Mouse (Mus musculus): ENCODE measurements at regions not wholly inside any gene's neighbourhood (a gene's known extent, or its start where the extent isn't known, plus 50 kb on each side); places are given as distances from the start of the nearest gene placed in this dataset.

DNA sequence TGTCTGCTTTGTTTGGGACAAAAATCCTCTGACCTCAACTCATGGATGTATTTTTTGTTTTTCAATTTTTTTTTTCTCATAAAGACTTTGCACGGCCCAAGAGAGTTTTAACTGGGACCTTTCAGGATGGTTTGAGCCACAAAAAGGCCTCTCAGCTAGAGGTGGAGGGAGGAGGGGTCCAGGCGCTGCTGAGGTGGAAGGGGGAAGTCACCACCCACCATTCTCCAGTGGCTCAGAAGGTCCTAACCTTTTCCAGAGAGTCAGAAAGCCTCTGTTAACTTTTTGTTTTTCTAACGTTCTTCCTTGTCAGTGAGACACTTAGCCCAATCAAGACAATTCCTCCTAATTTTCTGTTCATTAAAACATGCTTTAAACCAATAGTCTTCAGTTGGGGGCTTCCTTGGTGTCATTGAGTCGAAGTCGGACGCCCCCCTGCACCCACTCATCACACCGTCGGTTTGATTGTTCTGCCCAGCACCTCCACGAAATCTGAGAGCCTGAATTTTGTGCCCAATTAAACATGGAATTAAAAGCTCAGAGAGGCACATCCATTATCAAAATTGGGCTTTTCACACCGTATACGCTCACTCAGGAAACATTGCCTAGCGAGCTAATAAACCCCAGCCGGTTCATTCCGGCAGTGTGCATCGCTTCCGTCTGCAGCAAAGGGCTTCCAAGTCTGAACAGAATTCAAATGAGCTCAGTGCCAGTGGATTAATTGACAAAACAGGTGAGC lies 134.3 kb upstream of the Ralgapa2 start:
- no peak for TF ChIP-seq POLR2A (IDR thresholded peaks at IDR 0.05; ENCODE audit: extremely low read depth, insufficient read depth, low read length)
- H3K27ac ChIP-seq (ENCODE audit: insufficient read depth, low read length), result no peak overlapping the region
- H3K4me3 ChIP-seq (ENCODE audit: insufficient read depth, low read length), result no peak overlapping the region
- no peaks in the 10 kb centered on the region for H3K4me1 ChIP-seq (ENCODE audit: control insufficient read depth, insufficient read depth, low read length)

DNA sequence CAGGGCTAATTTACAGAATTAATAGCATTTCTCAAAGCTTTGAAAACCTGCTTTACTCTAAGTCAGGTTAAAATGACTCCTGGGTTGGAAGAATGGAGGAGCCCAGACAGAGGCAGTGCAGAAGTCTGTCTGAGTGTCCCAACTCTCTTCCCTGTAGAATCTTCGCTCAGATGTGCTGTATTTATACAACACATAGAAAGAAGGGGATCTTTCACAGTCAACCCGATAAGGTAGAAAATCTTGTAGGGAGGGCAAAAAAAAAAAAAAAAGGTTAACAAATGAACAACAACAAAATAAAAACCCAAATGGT lies 134.8 kb upstream of the Ralgapa2 start:
- H3K27ac ChIP-seq (ENCODE audit: insufficient read depth, low read length), result no peak overlapping the region
- TF ChIP-seq POLR2A (IDR thresholded peaks at IDR 0.05; ENCODE audit: extremely low read depth, insufficient read depth, low read length) (no peak), CTCF (IDR thresholded peaks at IDR 0.05; ENCODE audit: extremely low read depth, insufficient read depth, low read length) (no peak)
- no peak overlapping the region for H3K4me3 ChIP-seq (ENCODE audit: insufficient read depth, low read length)
- H3K4me1 ChIP-seq (ENCODE audit: control insufficient read depth, insufficient read depth, low read length), result no peaks in the 10 kb centered on the region

DNA sequence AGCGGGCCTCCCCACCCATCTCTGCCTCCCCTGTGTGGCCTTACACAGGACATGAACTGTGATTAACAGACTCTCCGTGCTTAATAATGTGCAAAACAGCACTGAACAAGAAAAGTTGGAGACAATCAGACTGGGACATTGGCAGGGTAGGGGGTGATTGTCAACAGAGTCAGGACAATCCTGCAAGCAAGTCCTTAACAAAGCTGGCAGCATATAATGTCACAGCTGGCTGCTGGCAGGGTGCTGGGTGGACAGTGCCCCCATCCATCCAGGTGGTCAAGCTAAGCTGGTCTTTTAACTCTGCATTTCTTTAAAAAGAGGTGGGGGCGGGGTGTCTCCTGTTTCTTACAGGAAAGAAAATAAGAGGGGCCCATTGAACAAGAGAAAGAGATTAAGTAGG lies 149.2 kb upstream of the Ralgapa2 start:
- Histone ChIP-seq H3K4me1 (ENCODE audit: control insufficient read depth, insufficient read depth, low read length) (no peaks in the 10 kb centered on the region), H3K4me3 (ENCODE audit: insufficient read depth, low read length) (no peak overlapping the region)
- TF ChIP-seq POLR2A (IDR thresholded peaks at IDR 0.05; ENCODE audit: extremely low read depth, insufficient read depth, low read length), result no peak
- TF ChIP-seq CTCF (IDR thresholded peaks at IDR 0.05; ENCODE audit: extremely low read depth, insufficient read depth, low read length), result no peak

GRCm38 (mm10) chr2:146672761-146673160 lies 160.6 kb upstream of the Ralgapa2 start:
- Histone ChIP-seq H3K27ac (ENCODE audit: insufficient read depth, low read length) (no peak overlapping the region), H3K4me1 (ENCODE audit: control insufficient read depth, insufficient read depth, low read length) (no peaks in the 10 kb centered on the region), H3K4me3 (ENCODE audit: insufficient read depth, low read length) (no peak overlapping the region)
- TF ChIP-seq CTCF (IDR thresholded peaks at IDR 0.05; ENCODE audit: extremely low read depth, insufficient read depth, low read length), result no peak
- TF ChIP-seq POLR2A (IDR thresholded peaks at IDR 0.05; ENCODE audit: extremely low read depth, insufficient read depth, low read length), result no peak

More for the DNA sequence above, 149.2 kb upstream of the Ralgapa2 start:
- H3K27ac ChIP-seq (ENCODE audit: insufficient read depth, low read length), result no peak overlapping the region

DNA sequence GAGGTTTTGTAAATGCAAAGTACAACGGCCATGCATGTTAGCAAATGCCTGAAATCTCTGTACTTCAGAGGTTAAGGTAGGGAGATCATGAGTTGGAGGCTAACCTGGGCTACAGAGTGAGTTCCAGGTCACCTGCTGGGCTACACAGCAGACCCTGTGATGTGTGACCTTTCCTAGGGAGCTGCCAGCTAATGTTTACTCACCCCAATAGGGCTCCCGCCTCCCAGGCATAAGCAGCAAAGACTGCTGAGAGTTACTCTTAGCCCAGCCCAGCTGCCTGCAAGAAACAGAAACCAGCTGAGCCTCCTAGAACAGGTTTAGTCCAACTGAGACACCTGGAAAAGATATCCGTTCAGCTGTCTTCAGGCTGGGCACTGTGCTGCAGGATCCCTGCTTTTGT lies 169.8 kb upstream of the Ralgapa2 start:
- TF ChIP-seq POLR2A (IDR thresholded peaks at IDR 0.05; ENCODE audit: extremely low read depth, insufficient read depth, low read length) (no peak), CTCF (IDR thresholded peaks at IDR 0.05; ENCODE audit: extremely low read depth, insufficient read depth, low read length) (no peak)
- Histone ChIP-seq H3K4me3 (ENCODE audit: insufficient read depth, low read length) (no peak overlapping the region), H3K4me1 (ENCODE audit: control insufficient read depth, insufficient read depth, low read length) (no peaks in the 10 kb centered on the region), H3K27ac (ENCODE audit: insufficient read depth, low read length) (no peak overlapping the region)

DNA sequence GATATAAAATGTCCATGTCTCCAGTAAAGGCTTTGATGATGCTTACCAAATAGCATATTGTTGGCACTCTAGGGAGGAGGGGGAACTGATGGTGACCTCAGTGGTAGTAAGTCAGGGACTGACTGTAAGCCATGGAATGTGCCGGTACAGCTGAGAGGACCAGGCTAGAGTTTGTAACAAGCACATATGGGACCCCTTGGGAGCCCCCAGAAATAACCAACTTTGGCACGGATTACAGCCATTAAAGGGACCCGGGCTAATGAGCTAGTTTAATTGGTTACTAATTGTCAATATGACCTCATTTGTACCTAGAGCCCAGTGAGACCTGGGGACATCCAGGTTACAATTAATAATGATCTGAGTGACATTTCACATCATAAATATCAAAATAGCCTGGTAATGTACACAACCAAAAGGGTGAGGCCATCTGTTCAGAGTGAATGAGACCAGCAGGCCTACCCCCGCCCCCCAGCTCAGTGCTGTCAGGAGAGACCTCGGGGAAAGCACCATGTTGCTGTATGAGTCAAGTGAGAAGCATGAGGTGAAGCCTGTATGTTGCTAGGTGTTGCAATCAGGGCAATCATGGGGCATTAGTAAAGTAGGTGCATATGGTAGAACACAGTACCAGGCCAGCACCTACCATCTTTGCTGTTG lies 169.7 kb upstream of the Kiz start:
- Histone ChIP-seq H3K4me1 (ENCODE audit: control insufficient read depth, insufficient read depth, low read length) (no peaks in the 10 kb centered on the region), H3K27ac (ENCODE audit: insufficient read depth, low read length) (no peak overlapping the region), H3K4me3 (ENCODE audit: insufficient read depth, low read length) (no peak overlapping the region)
- TF ChIP-seq POLR2A (IDR thresholded peaks at IDR 0.05; ENCODE audit: extremely low read depth, insufficient read depth, low read length) (no peak), CTCF (IDR thresholded peaks at IDR 0.05; ENCODE audit: extremely low read depth, insufficient read depth, low read length) (no peak)

DNA sequence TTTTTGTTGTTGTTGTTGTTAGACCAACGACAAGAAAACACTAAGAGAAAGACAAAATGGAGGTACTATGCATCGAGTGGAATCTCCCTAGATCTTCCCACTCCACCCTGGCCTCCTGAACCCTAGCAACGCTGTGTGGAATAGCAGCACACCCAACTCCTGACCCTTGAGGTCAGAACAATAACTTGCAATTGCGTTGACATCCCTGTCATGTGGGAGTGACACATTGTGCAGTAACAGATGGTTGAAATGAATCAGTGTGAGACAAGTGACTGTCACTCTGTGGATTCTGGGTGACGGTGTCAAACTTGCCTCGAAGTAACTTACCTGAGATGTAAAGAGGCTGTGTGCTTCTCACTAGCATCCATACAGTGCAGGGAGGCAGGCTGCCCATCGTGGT lies 167.1 kb upstream of the Kiz start:
- no peaks in the 10 kb centered on the region for H3K4me1 ChIP-seq (ENCODE audit: control insufficient read depth, insufficient read depth, low read length)
- H3K27ac ChIP-seq (ENCODE audit: insufficient read depth, low read length), result no peak overlapping the region
- no peak for TF ChIP-seq POLR2A (IDR thresholded peaks at IDR 0.05; ENCODE audit: extremely low read depth, insufficient read depth, low read length)
- TF ChIP-seq CTCF (IDR thresholded peaks at IDR 0.05; ENCODE audit: extremely low read depth, insufficient read depth, low read length), result no peak
- no peak overlapping the region for H3K4me3 ChIP-seq (ENCODE audit: insufficient read depth, low read length)

DNA sequence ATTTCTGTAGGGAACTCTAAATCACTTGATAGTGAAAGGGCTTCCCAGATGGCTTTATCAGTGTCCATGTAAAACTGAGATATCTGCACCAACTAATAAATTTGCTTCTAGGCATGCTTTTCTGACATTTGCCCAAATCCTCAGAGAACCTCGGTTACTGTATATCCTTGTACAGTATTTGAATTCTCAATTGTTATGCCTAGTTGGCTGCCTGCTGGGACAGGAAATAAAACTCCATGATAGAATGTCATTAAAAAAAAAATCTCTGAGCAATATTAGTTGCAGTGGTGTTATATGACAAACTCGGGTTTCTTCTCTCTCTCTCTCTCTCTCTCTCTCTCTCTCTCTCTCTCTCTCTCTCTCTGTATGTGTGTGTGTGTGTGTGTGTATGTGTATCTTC lies 162.2 kb upstream of the Kiz start:
- no peak overlapping the region for H3K27ac ChIP-seq (ENCODE audit: insufficient read depth, low read length)
- H3K4me1 ChIP-seq (ENCODE audit: control insufficient read depth, insufficient read depth, low read length), result no peaks in the 10 kb centered on the region
- H3K4me3 ChIP-seq (ENCODE audit: insufficient read depth, low read length), result no peak overlapping the region
- no peak for TF ChIP-seq CTCF (IDR thresholded peaks at IDR 0.05; ENCODE audit: extremely low read depth, insufficient read depth, low read length)

DNA sequence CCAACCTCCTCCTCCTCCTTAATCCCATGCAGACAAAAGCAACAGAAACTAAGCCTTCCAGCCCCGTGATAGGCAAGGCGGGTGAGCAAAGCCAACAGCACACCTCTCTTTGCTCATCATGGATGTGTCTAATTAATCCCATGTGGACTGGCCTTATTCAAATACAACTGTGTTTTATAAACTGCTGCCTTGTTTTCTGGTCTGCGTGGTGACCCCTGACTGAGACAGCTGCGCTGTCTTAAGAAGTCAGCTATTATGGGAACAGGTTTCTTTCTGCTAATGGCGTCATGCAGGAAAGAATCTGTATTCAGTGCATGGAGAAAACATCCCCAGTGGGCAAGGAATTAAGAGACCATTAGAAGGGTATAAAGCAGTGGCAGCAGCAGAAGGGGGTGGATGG lies 161.6 kb upstream of the Kiz start:
- no peak for TF ChIP-seq CTCF (IDR thresholded peaks at IDR 0.05; ENCODE audit: extremely low read depth, insufficient read depth, low read length)
- TF ChIP-seq POLR2A (IDR thresholded peaks at IDR 0.05; ENCODE audit: extremely low read depth, insufficient read depth, low read length), result no peak
- H3K27ac ChIP-seq (ENCODE audit: insufficient read depth, low read length), result no peak overlapping the region
- no peaks in the 10 kb centered on the region for H3K4me1 ChIP-seq (ENCODE audit: control insufficient read depth, insufficient read depth, low read length)
- H3K4me3 ChIP-seq (ENCODE audit: insufficient read depth, low read length), result no peak overlapping the region

DNA sequence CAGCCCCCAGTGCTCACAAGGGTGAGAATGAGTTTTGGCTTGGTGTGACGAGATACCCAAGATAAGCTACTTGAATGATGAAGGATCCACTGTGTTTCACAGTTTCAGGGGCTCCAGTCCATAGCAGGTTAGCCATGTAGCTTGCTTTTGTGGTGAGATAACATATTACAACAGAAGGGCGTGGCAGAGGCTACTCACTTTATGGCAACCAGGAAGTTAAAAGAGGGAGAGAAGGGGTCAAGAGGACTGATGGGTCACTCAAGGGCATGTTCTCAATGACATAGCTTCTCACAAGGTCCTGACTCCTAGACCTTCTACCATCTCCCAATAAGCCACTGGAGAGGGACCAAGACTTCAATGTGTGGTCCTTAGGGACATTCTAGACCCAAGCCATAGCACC lies 159.4 kb upstream of the Kiz start:
- TF ChIP-seq CTCF (IDR thresholded peaks at IDR 0.05; ENCODE audit: extremely low read depth, insufficient read depth, low read length) (no peak), POLR2A (IDR thresholded peaks at IDR 0.05; ENCODE audit: extremely low read depth, insufficient read depth, low read length) (no peak)

More for the DNA sequence above, 159.4 kb upstream of the Kiz start:
- Histone ChIP-seq H3K4me3 (ENCODE audit: insufficient read depth, low read length) (no peak overlapping the region), H3K4me1 (ENCODE audit: control insufficient read depth, insufficient read depth, low read length) (no peaks in the 10 kb centered on the region), H3K27ac (ENCODE audit: insufficient read depth, low read length) (no peak overlapping the region)
